Mouse (Mus musculus) forebrain, embryonic 11.5 days (tissue): ENCODE measurements around the gene Pomt2. TPM values are rescaled to one million over a fixed set of nuclear protein-coding genes. Genes with fewer than 3 reads are reported as not detected.

ENCODE experiments used
- ATAC-seq: fragments of 200-750 bp; cut with Nextera tagmentation; replicated peaks from 2 replicates; pipeline ENCODE4 v1.8.0; 2017; ENCODE audit warnings: moderate TSS enrichment; ENCODE audit not compliant: low FRiP score
- DNase-seq: peaks from one replicate; pipeline ENCODE4 v3.0.0-alpha.2; 2017; ENCODE audit warnings: low spot score
- H3K27ac ChIP-seq: fragments of 300-500 bp; sonication (generic); 2 replicates; pipeline ENCODE4 v1.5.1; 2014; ENCODE audit warnings: low read depth, low read length
- H3K27me3 ChIP-seq: fragments of 300-500 bp; sonication (generic); 2 replicates; pipeline ENCODE4 v1.6.1; 2014; ENCODE audit warnings: mild to moderate bottlenecking, low read length, mixed read lengths; ENCODE audit not compliant: control insufficient read depth, insufficient read depth
- H3K36me3 ChIP-seq: fragments of 300-500 bp; sonication (generic); 2 replicates; pipeline ENCODE4 v1.6.1; 2014; ENCODE audit warnings: mild to moderate bottlenecking, low read length, moderate library complexity, mixed read lengths; ENCODE audit not compliant: control insufficient read depth, insufficient read depth
- H3K4me1 ChIP-seq: fragments of 300-500 bp; sonication (generic); replicated peaks from 2 replicates; pipeline ENCODE4 v1.6.1; 2014; ENCODE audit warnings: low read length, mixed read lengths; ENCODE audit not compliant: control insufficient read depth, insufficient read depth
- H3K4me2 ChIP-seq: fragments of 300-500 bp; sonication (generic); 2 replicates; pipeline ENCODE4 v1.6.1; 2014; ENCODE audit warnings: low read depth, mild to moderate bottlenecking, low read length, moderate library complexity, mixed read lengths; ENCODE audit not compliant: severe bottlenecking
- H3K4me3 ChIP-seq: fragments of 300-500 bp; sonication (generic); 2 replicates; pipeline ENCODE4 v1.5.1; 2014; ENCODE audit warnings: low read depth, low read length
- H3K9ac ChIP-seq: fragments of 300-500 bp; sonication (generic); 2 replicates; pipeline ENCODE4 v1.6.1; 2014; ENCODE audit warnings: low read length
- H3K9me3 ChIP-seq: fragments of 300-500 bp; sonication (generic); 2 replicates; pipeline ENCODE4 v1.6.1; 2016; ENCODE audit warnings: low read length, mixed read lengths; ENCODE audit not compliant: control insufficient read depth
- WGBS: fragments of 180-500 bp; shearing (Covaris S2); extraction: QIAGEN DNeasy Blood & Tissue Kit; methylation state at CpG from one replicate; pipeline ENCODE4 v1.1.7; 2014; 5-methylcytosine and 5-hydroxymethylcytosine counted together
- polyA plus RNA-seq: library from polyadenylated mRNA; unstranded; fragments of >200 nt; fragmentation: Nextera tagmentation; extraction: Ambion mirVana; gene quantifications from 2 replicates; pipeline ENCODE4 v1.2.1, GENCODE M21; 2014

The Pomt2 gene
- polyA plus RNA-seq, 1 experiment from 2014 or later, result 18.8 TPM

DNA sequence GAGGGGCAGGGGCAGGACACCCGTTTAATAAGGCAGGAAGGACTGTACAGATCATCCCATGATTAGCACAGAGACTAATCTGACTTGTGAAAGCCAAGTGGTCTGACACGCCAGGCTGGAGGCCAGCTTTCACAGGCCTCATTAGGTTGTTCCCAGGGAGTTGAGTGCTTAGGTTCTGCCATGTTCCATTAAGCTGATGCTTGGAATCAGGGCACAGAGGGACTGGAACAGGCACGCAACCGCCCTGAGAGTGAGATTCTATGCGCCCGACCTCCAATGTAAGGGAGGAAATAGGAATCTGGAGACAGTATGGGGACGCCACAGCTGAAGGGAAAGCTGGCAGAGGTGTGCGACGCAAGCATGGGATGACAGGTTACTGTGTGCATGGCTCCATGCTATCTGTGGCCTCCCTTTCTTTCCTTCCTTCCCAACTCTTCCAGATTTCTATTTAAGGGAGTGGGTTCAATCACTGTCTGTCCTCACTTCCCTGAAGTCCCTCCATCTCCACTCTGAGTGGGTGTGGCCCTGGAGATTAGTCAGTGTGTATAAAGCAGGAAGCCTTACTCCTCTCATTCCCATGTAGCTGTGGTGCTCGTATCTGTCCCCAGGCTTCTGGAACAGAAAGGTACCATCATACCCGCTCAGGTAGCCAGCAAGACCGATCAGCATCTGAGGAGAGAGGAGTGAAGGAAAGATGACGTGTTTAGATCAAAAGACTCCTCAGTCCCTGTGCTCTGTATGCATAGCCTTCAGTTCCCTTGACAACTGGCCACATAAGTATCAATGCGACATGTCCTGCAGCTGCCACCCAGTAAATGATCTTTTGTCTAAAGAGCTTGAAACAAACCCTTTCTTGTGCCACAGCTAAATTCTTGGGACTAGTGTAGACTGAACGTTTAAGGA, 10.1 kb downstream of the Pomt2 start:
- ATAC-seq, result peak; percentile 75
- WGBS, result 70% methylated on average over 15 of the region's 15 CpGs
- DNase-seq, result no peak

DNA sequence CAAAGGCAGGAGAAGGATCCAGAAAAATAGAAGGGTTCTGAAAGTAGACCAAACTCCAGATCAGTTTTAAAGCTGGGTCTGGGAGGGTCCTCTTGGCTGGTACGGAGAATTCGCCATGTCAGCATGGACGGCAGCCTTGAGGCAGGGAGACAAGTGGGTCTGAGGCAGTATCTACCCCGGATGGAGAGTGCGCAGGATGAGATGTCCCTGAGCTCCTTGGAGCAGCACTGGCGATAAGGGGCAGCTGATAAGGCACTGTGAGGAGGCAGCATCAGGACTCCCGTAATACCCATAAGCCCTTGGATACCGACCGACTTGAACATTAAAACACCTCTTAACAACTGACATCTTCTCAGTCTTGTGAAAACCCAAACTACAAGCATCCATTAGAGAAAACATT, 15.0 kb downstream of the Pomt2 start:
- ATAC-seq (no peak), DNase-seq (no peak)
- H3K27ac ChIP-seq, result no peak overlapping the region
- no peak overlapping the region for H3K4me2 ChIP-seq
- 88% methylated on average over 9 of the region's 9 CpGs for WGBS
- no peak overlapping the region for H3K9ac ChIP-seq
- H3K36me3 ChIP-seq, result no peaks in the 10 kb centered on the region
- H3K4me3 ChIP-seq, result no peak overlapping the region
- no peaks in the 10 kb centered on the region for H3K27me3 ChIP-seq
- H3K4me1 ChIP-seq, result no peaks in the 10 kb centered on the region
- H3K9me3 ChIP-seq, result no peaks in the 10 kb centered on the region

More for the DNA sequence above, 10.1 kb downstream of the Pomt2 start:
- Histone ChIP-seq H3K4me2 (no peak overlapping the region), H3K4me1 (no peaks in the 10 kb centered on the region), H3K9me3 (no peaks in the 10 kb centered on the region), H3K27me3 (no peaks in the 10 kb centered on the region), H3K4me3 (no peak overlapping the region), H3K27ac (peak overlapping the region; percentile 9; the same call in 1 of the 2 replicates), H3K9ac (no peak overlapping the region), H3K36me3 (no peaks in the 10 kb centered on the region)

DNA sequence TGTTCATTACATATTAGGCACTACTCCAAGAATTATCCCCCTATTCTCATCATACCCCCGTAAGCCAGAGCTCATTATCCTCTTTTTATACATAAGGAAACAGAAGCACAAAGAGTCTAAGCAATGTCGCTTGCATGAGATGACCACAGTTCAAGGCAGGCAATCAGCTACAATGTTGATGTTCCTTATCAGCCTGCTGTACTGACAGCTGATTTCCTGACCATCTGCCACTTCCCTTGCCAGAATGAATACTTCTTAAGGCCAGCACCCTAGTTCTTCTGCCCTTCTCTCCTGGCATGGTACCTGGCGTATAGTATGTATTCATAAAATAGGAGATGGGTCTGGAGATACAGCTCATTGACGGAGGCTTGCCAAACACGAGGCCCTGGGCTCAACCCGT, 15.6 kb downstream of the Pomt2 start:
- 92% methylated on average over 6 of the region's 6 CpGs for WGBS
- Histone ChIP-seq H3K27ac (no peak overlapping the region), H3K4me1 (no peaks in the 10 kb centered on the region), H3K4me2 (no peak overlapping the region), H3K4me3 (no peak overlapping the region), H3K27me3 (no peaks in the 10 kb centered on the region), H3K9me3 (no peaks in the 10 kb centered on the region), H3K36me3 (no peaks in the 10 kb centered on the region), H3K9ac (no peak overlapping the region)
- no peak for DNase-seq
- ATAC-seq, result no peak

DNA sequence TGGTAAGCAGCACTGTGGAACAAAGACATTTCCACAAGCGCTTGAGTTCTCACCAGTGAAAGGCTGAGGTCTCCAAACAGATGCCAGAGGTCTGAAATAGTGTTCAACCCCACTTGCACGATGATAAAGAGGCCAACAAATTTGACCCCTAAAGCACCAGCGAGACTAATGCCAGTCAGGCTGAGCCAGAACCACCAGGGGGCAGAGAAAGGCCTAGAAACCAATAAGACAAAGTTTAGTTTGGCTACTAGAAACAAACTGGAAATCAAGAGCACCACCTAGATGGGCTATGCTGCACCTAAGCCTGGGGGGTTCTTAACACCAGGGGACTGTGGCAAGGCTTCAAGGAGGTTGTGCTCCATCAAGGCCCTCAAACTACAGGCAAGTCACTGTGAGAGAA, 16.1 kb downstream of the Pomt2 start:
- H3K27ac ChIP-seq, result no peak overlapping the region
- no peaks in the 10 kb centered on the region for H3K9me3 ChIP-seq
- no peak overlapping the region for H3K4me2 ChIP-seq
- H3K27me3 ChIP-seq, result no peaks in the 10 kb centered on the region
- 67% methylated on average over 3 of the region's 3 CpGs for whole genome bisulfite sequencing
- no peaks in the 10 kb centered on the region for H3K36me3 ChIP-seq
- no peak for ATAC-seq
- no peak overlapping the region for H3K4me3 ChIP-seq
- DNase-seq, result no peak
- no peak overlapping the region for H3K9ac ChIP-seq
- H3K4me1 ChIP-seq, result no peaks in the 10 kb centered on the region

DNA sequence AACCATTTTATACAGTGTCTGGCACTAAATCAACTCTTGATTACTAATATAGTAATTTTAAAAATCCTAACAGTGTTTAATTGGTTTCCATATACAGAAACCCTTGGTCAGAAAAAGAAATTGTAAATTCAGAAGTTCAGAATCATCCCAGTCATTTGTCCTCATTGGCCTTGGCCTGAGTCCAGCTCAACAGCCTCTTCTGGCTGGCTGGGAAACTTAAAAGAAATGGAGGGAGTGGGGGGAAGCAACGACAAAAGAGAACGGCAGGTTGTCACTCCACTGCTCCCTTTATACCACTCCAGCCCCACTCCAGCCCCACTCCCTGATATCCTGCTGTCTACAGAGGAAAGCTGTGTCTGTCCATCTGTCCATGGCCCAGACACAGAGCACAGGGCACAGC, 16.6 kb downstream of the Pomt2 start:
- Histone ChIP-seq H3K4me2 (no peak overlapping the region), H3K4me3 (no peak overlapping the region), H3K9me3 (no peaks in the 10 kb centered on the region), H3K9ac (no peak overlapping the region), H3K27me3 (no peaks in the 10 kb centered on the region), H3K27ac (no peak overlapping the region), H3K36me3 (no peaks in the 10 kb centered on the region), H3K4me1 (no peaks in the 10 kb centered on the region)
- WGBS, result 70% methylated on average over 2 of the region's 2 CpGs
- ATAC-seq (no peak), DNase-seq (no peak)

DNA sequence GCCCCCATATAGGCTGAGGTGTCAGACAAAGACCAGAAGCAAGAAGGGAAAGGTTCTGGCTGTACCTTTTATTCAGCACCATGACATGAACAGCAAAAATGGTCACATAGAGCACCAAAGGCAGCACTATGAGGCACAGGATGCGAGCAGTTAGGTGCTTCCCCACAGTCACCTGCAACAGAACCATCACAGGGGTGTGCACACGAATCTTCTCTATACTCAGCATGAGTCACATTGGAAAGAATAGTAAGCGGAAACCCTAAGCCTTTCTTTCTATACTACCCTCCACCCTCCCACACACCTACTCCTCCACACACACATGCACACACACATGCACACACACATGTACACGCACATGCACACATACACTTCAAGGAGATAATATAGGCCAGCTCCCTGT, 17.5 kb downstream of the Pomt2 start:
- ATAC-seq (no peak), DNase-seq (no peak)
- WGBS, result 90% methylated on average over 4 of the region's 4 CpGs
- Histone ChIP-seq H3K9ac (no peak overlapping the region), H3K27ac (no peak overlapping the region), H3K4me3 (no peak overlapping the region), H3K4me1 (no peaks in the 10 kb centered on the region), H3K36me3 (no peaks in the 10 kb centered on the region), H3K27me3 (no peaks in the 10 kb centered on the region), H3K9me3 (no peaks in the 10 kb centered on the region), H3K4me2 (no peak overlapping the region)

DNA sequence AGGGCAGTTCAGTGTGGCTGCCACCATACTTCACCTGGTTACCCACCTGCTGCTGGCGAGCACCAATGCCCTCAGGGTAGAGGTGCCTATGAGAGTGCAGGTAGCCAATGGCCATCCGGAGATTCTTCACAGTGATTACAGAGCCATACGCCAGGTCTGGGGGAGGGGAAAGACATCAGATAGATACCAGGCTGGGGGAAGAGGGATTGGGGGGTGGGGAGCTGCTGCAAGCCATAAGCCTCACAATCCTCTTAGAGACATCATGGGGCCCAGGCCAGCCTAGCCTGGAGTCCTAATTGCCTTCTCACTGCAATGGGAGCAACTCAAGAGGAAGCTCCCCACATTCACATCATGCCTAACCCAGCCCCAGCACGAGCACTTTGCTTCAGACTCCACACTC, 20.5 kb downstream of the Pomt2 start:
- Histone ChIP-seq H3K9me3 (no peaks in the 10 kb centered on the region), H3K9ac (no peak overlapping the region), H3K27me3 (no peaks in the 10 kb centered on the region), H3K27ac (no peak overlapping the region), H3K4me3 (no peak overlapping the region), H3K4me2 (no peak overlapping the region), H3K36me3 (no peaks in the 10 kb centered on the region), H3K4me1 (no peaks in the 10 kb centered on the region)
- 57% methylated on average over 4 of the region's 4 CpGs for WGBS
- ATAC-seq, result no peak
- no peak for DNase-seq

DNA sequence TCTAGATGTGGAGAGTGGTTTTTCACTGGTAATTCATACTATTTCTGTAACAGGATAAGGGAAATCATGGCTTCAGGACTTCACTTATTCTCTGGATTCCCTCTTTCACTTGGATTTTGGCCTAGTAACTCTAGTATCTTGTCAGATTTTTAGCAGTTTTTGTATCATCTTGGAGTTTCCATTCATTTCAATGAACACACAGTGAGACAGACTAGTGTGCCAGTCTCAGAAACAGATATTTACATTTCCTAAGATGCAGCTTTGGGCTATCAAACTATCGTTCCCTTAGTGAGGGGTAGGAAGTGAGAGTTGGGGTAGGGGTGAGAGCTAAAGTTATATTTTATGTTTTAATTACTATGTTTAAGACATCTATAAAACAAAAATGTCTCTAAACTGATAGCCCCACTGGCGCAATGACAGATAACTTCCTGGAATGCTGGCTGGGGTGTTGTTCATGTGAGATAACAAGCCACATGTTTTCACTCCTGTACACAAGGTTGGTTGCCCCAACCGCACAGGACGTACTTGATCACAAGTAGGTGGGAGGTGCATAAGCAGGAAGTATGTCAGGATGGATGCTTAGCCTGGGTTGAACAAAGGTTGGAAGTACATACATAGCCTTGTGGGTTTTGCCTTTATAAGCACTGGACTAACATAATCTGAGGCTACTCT, 25.7 kb downstream of the Pomt2 start:
- no peak overlapping the region for H3K4me3 ChIP-seq
- no peaks in the 10 kb centered on the region for H3K27me3 ChIP-seq
- ATAC-seq (no peak), DNase-seq (no peak)
- no peak overlapping the region for H3K27ac ChIP-seq
- WGBS, result 96% methylated on average over 4 of the region's 4 CpGs
- H3K9me3 ChIP-seq, result no peaks in the 10 kb centered on the region
- no peak overlapping the region for H3K9ac ChIP-seq
- no peaks in the 10 kb centered on the region for H3K4me1 ChIP-seq
- no peak overlapping the region for H3K4me2 ChIP-seq
- H3K36me3 ChIP-seq, result no peaks in the 10 kb centered on the region
